Mouse (Mus musculus): ENCODE data around the gene Kcnk4. TPM values are rescaled to one million over a fixed set of nuclear protein-coding genes. Genes with fewer than 3 reads are reported as not detected.

The Kcnk4 gene
- total and polyA plus RNA-seq, 3 experiments: 0.15 to 1.8 TPM; not detected in 1

- peaks cover 0 to 6% of the 10 kb centered on the region in 2 experiments; a peak in 2 of 4 replicates for H3K4me1 ChIP-seq (ENCODE audit: control insufficient read depth in 1 of 2, insufficient read depth in 2 of 2, low read length in 2 of 2)
Measured at GRCm38 (mm10) chr19:6936299-6936698, 2.0 kb upstream of the Kcnk4 start.

DNA sequence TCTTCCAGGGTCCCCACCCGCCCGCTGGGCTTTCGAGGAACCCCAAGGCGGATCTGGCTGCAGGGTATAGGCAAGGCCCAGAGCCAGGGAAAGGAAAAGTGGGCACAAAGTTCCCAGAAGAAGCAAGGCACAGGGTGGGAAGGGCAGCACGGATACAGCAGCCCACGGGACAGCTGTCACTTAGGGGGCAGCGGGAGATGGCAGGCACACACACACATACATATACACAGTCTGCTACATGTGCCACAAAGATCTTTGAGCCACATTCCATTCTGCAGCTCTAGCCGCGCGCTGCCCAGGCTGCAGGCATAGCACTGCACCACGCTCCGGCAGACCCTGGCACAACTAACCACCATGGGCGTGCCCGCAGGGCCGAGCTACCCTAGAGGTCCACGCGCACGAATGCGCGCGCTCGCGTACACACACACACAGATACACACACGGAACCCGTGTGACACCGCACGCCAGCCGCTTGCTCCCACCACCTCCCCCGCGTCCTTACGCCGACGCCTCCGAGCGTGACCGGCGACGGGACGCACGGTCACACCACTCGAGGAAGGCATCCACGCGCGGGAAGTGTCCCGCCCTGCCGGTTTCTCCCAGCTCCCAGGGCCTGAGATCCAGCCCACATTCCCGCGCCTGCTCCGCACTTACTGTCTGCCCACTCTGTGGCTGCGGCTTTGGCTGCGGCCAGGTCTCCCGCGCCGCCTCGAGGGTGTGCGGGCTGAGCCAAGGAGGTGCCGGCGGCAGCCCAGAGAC, 700 bp downstream of the Kcnk4 start:
- DNase-seq (ENCODE audit: low read depth, low spot score): no peak
- no peak for TF ChIP-seq MXI1 (IDR thresholded peaks at IDR 0.05; ENCODE audit: low read depth, low read length)
- no peak for TF ChIP-seq ZNF384 (IDR thresholded peaks at IDR 0.05; ENCODE audit: low read depth, low read length)
- no peak for TF ChIP-seq NELFE (IDR thresholded peaks at IDR 0.05; ENCODE audit: low read depth, low read length)
- no peak for TF ChIP-seq ETS1 (IDR thresholded peaks at IDR 0.05; ENCODE audit: low read depth, low read length)
- TF ChIP-seq NRF1 (IDR thresholded peaks at IDR 0.05; ENCODE audit: insufficient read depth, low read depth, low read length, poor library complexity, severe bottlenecking): no peak
- TF ChIP-seq MAX (IDR thresholded peaks at IDR 0.05; ENCODE audit: low read length): no peak
- no peak for TF ChIP-seq SMC3 (IDR thresholded peaks at IDR 0.05; ENCODE audit: low read depth, low read length)
- no peak for TF ChIP-seq ELF1 (IDR thresholded peaks at IDR 0.05; ENCODE audit: low read depth, low read length)
- no peak for TF ChIP-seq RAD21 (IDR thresholded peaks at IDR 0.05; ENCODE audit: low read depth, low read length)
- no peak for TF ChIP-seq ZMIZ1 (IDR thresholded peaks at IDR 0.05; ENCODE audit: low read depth, low read length)
- TF ChIP-seq CHD1 (IDR thresholded peaks at IDR 0.05; ENCODE audit: low read depth, low read length): no peak
- Histone ChIP-seq H3K27ac (ENCODE audit: control insufficient read depth, low read depth, low read length) (no peak overlapping the region), H3K9me3 (replicated peaks; ENCODE audit: insufficient read depth, low read length) (no peaks in the 10 kb centered on the region), H3K4me3 (ENCODE audit: control insufficient read depth in 1 of 2, insufficient read depth in 1 of 2, low read depth in 2 of 2, low read length in 2 of 2) (no peak overlapping the region), H3K79me2 (ENCODE audit: control insufficient read depth, insufficient read depth, low read length, poor library complexity) (no peaks in the 10 kb centered on the region), H3K4me1 (ENCODE audit: control insufficient read depth in 1 of 2, insufficient read depth in 2 of 2, low read length in 2 of 2) (no peaks in the 10 kb centered on the region), H3K9ac (ENCODE audit: control insufficient read depth, low read depth, low read length, poor library complexity, severe bottlenecking) (no peak overlapping the region), H3K27me3 (ENCODE audit: control insufficient read depth in 1 of 2, insufficient read depth in 2 of 2, low read length in 2 of 2) (no peaks in the 10 kb centered on the region), H3K36me3 (ENCODE audit: control insufficient read depth in 1 of 2, insufficient read depth in 2 of 2, low read length in 2 of 2) (no peaks in the 10 kb centered on the region)

More at GRCm38 (mm10) chr19:6936299-6936698, 2.0 kb upstream of the Kcnk4 start:
- H3K36me3 ChIP-seq (ENCODE audit: control insufficient read depth in 1 of 2, insufficient read depth in 2 of 2, low read length in 2 of 2): peaks cover 0 to 2% of the 10 kb centered on the region in 2 experiments; a peak in 1 of 4 replicates
- H3K9ac ChIP-seq (ENCODE audit: control insufficient read depth, low read depth, low read length, poor library complexity, severe bottlenecking): no peak overlapping the region
- DNase-seq (ENCODE audit: low read depth, low spot score): peak; percentile 59
- no peaks in the 10 kb centered on the region for H3K27me3 ChIP-seq (ENCODE audit: control insufficient read depth in 1 of 2, insufficient read depth in 2 of 2, low read length in 2 of 2)
- peaks cover 3% of the 10 kb centered on the region; the same call in 1 of the 2 replicates for H3K79me2 ChIP-seq (ENCODE audit: control insufficient read depth, insufficient read depth, low read length, poor library complexity)
- TF ChIP-seq CHD1 (IDR thresholded peaks at IDR 0.05; ENCODE audit: low read depth, low read length) (no peak), SMC3 (IDR thresholded peaks at IDR 0.05; ENCODE audit: low read depth, low read length) (peak; percentile 56), MAX (IDR thresholded peaks at IDR 0.05; ENCODE audit: low read length) (no peak), MAZ (IDR thresholded peaks at IDR 0.05; ENCODE audit: low read depth, low read length) (no peak), RCOR1 (IDR thresholded peaks at IDR 0.05; ENCODE audit: low read depth, low read length) (no peak), MAFK (IDR thresholded peaks at IDR 0.05; ENCODE audit: borderline replicate concordance, low read depth, low read length) (no peak), CHD2 (IDR thresholded peaks at IDR 0.05; ENCODE audit: low read length) (no peak), ZNF384 (IDR thresholded peaks at IDR 0.05; ENCODE audit: low read depth, low read length) (no peak), TAL1 (IDR thresholded peaks at IDR 0.05; ENCODE audit: low read length) (no peak), USF2 (IDR thresholded peaks at IDR 0.05; ENCODE audit: borderline replicate concordance in 1 of 2, insufficient read depth in 1 of 2, low read depth in 1 of 2, low read length in 2 of 2) (no peak), MEF2A (IDR thresholded peaks at IDR 0.05; ENCODE audit: extremely low read depth, insufficient replicate concordance, low read depth, low read length, poor library complexity, severe bottlenecking) (no peak), ZC3H11A (IDR thresholded peaks at IDR 0.05; ENCODE audit: low read depth, low read length) (no peak), HCFC1 (IDR thresholded peaks at IDR 0.05; ENCODE audit: low read depth, low read length) (no peak), CTCF (IDR thresholded peaks at IDR 0.05 in 2 of 3, conservative IDR thresholded peaks at IDR 0.05 in 1 of 3; ENCODE audit: control insufficient read depth in 1 of 3, insufficient read depth in 1 of 3, low read depth in 2 of 3, low read length in 3 of 3, poor library complexity in 1 of 3, severe bottlenecking in 1 of 3) (peak; percentile 54 to 72 (median 56)), POLR2AphosphoS2 (IDR thresholded peaks at IDR 0.05; ENCODE audit: low read length) (no peak), E2F4 (IDR thresholded peaks at IDR 0.05; ENCODE audit: borderline replicate concordance, low read depth, low read length) (no peak), GABPA (IDR thresholded peaks at IDR 0.05; ENCODE audit: low read depth, low read length) (no peak), MYB (IDR thresholded peaks at IDR 0.05; ENCODE audit: low read depth, low read length) (no peak), KAT2A (conservative IDR thresholded peaks at IDR 0.05; ENCODE audit: low read depth, low read length) (no peak), ZKSCAN1 (IDR thresholded peaks at IDR 0.05; ENCODE audit: low read depth, low read length) (peak; percentile 93; the same call in 1 of the 2 replicates), JUND (IDR thresholded peaks at IDR 0.05; ENCODE audit: low read depth, low read length) (no peak), NELFE (IDR thresholded peaks at IDR 0.05; ENCODE audit: low read depth, low read length) (no peak), GATA1 (IDR thresholded peaks at IDR 0.05; ENCODE audit: low read depth, low read length) (no peak), RAD21 (IDR thresholded peaks at IDR 0.05; ENCODE audit: low read depth, low read length) (peak; percentile 56), MYC (IDR thresholded peaks at IDR 0.05; ENCODE audit: low read depth, low read length) (no peak), NRF1 (IDR thresholded peaks at IDR 0.05; ENCODE audit: insufficient read depth, low read depth, low read length, poor library complexity, severe bottlenecking) (no peak), ELF1 (IDR thresholded peaks at IDR 0.05; ENCODE audit: low read depth, low read length) (no peak), SIN3A (IDR thresholded peaks at IDR 0.05; ENCODE audit: low read length) (no peak), TCF12 (IDR thresholded peaks at IDR 0.05; ENCODE audit: low read depth, low read length) (no peak), TBP (IDR thresholded peaks at IDR 0.05; ENCODE audit: low read depth, low read length) (no peak), EP300 (IDR thresholded peaks at IDR 0.05; ENCODE audit: low read depth in 1 of 2, low read length in 2 of 2) (no peak), POLR2A (IDR thresholded peaks at IDR 0.05; ENCODE audit: control insufficient read depth in 1 of 2, insufficient read depth in 1 of 2, low read depth in 1 of 2, low read length in 2 of 2, poor library complexity in 1 of 2) (no peak), BHLHE40 (IDR thresholded peaks at IDR 0.05; ENCODE audit: borderline replicate concordance, low read depth, low read length) (no peak)
- H3K9me3 ChIP-seq (replicated peaks; ENCODE audit: insufficient read depth, low read length): no peaks in the 10 kb centered on the region
- H3K4me3 ChIP-seq (ENCODE audit: control insufficient read depth in 1 of 2, insufficient read depth in 1 of 2, low read depth in 2 of 2, low read length in 2 of 2): no peak overlapping the region
- no peak overlapping the region for H3K27ac ChIP-seq (ENCODE audit: control insufficient read depth, low read depth, low read length)

All from MEL (cell line).